Mouse (Mus musculus) regulatory T cell (primary cell): ENCODE results near the gene Smug1.

ENCODE experiments used
- in situ Hi-C: fragments of 300-600 bp; cut with MboI, MseI; formaldehyde crosslinking; loops from one replicate; pipeline ENCODE4 v1.15.1; 2025; ENCODE audit warnings: high pct_unique_total_duplicates

Gene Smug1

DNA sequence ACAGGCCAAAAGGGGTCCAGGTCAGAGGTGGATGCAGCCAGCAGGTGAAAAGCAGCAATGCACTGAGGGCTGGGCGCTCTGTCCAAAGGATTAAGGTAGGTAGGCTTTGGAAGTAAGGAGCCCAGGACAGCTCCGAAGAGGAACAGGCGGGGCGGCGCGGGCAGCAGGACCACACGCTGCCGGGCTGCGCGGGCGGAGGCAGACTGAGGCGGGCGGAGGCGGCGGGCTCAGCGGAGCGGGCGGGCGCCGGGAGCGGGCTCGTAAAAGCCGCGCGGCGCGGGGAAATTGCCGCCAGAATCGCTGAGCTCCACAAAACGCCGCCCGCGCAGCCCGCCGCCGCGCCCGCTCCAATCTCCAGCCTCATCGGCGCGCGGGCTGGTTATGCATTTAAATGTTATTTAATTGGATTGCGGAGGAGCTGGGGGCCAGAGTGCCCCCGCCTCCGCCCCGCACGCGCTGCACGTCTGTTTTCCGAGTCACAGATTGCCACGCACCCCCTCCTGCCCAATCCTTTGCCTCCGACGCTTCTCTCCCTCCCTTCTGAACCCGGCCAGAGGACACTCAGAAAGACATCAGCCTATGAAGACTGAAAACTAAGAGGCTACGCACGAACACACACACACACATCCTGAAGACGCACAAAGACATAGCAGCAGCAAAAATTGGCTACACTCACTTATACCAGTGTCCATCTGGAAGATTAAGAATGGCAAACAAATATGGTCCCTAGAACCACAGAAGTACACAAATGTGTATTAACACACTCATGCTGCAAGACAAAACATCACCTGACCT lies 20.1 kb downstream of the Smug1 start:
- in situ Hi-C loops: no loop called here

DNA sequence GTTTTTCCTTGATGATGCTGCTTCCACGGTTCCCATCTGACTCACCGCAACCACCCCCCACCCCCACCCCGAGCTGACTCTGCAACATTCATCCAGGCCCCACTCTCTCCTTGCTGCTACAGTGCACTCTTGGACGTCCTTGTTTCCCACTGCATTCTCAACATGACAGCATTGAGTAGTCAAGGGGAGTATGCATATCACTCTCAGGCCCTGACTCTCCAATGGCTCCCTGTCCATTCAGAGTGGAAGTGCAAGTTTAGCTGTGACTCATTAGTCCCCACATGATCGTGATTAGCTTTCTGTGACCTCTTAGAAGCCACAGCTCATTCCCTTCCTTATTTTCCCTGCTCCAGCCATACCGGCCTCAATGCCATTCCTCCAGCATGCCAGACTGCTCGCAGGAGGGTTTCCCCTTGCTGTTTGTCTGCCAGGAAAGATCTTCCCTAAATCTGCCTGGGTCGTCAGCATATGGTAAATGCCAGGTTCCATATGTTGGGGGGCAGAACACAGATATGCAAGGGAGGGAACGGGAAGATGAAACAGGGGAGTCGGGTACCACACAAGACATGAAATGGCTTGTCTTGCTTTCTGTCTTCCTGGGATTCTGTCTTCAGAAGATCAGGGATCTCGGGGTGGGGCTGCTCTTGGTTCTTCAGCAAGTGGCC lies 21.1 kb downstream of the Smug1 start:
- in situ Hi-C loops: no loop called here

DNA sequence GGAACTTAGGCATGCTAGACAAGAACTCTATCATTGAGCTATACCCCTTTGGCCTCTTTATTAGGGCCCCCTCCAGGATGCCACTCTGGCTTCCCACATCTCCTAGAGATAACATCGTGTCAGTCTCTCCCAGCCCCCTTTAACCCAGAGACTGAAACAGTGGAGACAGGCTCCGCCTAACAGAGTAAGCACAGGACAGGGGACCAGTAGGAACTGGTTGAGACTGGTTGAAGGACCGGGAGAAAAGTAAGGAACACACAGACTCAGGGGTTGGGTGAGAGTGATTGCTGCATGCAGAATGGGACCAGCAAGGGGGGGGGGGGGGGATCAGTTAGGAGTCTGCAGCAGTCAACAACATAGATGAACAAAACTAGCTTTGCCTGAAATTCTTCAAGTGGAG lies 22.7 kb downstream of the Smug1 start:
- in situ Hi-C loops: no loop called here

DNA sequence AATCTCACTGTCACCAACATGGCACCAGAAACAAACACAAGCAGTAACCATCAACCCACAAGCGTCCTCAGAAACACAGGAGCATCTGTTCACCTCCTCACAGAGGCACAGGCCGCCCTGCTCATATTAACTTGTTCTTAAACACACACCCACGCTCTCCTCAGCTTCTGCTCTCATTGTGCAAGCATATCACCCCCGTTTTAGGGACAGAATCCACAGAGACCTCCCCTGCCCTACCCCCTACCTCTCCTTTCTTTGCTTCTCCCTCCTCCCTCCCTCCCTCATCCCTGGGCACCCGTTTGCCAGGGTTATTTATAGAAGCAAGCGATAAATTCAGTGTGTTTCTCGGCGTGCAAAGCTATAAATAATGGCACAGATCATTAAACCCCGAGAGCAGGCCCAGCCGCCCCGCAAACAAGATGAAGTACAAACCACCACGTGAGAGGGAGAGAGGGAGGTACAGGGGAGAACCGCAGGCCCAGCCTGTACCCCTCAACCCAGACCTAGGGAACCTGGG lies 31.4 kb downstream of the Smug1 start:
- in situ Hi-C loops: no loop called here

DNA sequence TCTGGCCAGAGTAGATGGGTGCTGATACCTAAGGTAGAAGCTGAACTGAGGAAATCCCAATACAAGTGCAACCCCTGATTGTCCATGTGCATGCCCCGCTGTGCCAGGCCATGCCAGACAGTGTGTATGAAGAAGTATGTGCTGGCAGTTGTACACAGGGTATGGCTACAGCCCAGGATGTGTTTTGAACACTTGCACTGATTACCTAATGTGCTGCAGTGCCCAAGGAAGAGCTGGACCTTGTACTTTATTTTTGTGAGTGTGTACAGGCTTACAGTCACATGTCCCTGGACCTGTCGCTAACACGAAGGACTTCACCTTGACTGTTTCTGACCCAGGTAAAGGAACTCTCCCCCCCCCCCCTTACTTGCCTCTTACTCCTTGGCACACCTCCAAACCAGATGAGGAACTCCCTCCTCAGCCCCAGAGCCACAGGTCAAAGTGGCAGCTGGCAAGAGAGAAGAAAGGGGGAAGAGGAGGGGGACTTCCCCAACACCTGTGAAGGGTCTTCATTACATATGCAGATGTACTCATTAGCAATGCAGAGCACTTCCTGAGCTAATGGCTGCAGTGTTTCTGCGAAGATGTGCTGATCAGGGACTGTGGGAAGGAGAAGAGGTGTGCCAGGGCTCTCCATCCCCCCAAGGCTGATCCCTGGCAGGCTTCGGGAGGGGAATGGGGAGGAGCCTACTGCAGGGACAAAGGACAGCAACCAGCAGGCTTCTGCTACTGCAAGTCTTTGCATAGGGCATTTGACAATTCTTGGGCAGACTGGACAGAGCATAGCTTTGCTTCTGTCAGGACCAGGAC lies 32.4 kb downstream of the Smug1 start:
- in situ Hi-C loops: no loop called here

DNA sequence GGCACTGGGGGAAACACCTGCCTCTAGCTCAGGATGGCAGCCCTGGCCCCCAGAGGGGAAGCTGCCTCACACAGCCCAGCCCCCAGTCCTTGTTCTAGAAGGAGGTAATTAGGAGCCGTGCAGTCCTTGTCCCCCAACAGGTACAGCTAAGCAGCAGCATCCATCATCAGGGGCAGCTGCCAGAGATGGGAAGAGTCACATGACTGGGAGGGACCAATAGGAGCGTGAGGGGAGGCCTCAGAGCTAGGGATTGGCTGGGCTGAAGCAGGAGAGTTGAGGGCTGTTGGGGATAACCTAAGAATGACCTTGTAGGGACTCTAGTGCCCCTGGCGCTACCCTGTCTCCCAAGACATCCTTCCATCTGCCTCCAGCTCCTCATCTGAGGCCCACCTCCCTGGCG lies 33.1 kb downstream of the Smug1 start:
- in situ Hi-C loops: no loop called here

DNA sequence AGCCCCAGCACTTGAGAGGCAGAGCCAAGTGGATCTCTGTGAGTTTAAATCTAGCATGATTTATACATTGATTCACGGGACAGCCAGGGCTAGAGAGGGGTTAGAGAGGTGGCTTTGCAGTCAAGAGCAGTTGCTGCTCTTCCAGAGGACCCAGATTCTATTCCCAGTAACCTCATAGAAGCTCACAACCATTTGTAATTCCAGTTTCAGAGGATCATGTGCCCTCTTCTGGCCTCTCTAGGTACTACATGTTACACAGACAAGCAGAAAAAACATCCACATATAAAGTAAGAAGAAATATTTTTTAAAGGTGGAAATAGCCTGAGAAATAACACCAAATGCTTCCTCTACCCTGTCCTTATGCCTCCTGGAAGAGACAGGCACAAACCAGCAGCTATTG lies 36.2 kb downstream of the Smug1 start:
- in situ Hi-C loops: no loop called here

DNA sequence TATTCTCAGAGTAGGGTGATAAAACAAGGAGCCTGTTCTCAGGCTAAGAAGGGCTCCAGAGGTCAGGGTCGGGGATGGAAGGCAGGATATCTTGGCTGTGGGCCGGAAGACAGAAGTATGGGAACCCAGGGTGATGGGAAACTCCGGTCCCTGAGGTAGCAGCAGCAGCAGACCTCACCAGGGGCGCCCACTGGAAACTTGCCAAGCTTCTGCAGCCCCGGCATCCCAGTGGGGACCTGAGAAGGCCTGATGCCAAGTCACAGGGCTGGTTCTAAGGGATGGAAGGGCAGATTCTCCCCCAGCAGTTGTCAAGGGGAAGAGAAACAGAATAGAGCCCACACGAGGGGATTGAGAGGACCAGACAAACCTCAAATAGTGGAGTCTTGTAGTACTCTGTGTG lies 37.6 kb downstream of the Smug1 start:
- in situ Hi-C loops: no loop called here

DNA sequence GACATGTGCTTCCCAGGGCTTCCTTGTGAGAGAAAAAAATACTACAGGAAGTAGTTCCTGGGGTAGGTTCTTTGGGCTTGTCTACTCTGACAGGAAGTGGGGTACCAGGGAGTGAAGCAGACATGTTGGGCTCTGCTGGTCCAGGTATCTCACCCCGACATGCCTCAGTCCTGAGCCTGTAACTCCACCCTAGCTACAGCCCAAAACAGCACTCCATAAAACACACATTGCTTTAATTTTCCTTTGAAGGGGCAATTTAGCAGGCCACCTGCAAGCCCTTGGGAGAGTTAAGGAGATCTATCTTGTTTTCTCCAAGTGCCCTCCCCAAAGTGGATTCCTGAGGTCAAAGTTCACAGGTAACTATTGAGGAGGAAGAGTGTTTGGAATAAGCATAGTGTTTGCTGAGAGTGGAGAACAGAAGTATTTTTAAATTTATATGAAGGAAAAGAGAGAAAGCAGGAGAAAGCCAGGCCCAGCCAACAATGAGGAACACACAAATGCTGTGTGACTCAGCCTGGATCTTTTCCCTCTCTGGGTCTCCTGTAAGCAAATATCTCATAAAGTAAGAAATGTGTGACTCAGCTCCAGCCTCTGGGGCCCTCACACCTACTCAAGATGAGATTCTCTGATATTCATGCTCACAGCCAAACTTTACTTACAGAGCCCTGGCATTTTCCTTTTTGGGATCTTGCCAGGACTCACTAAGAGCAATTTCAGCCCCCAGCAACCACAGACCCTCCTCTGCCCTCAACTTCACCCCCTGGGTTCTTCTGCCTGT lies 38.6 kb downstream of the Smug1 start:
- in situ Hi-C loops: no loop called here

DNA sequence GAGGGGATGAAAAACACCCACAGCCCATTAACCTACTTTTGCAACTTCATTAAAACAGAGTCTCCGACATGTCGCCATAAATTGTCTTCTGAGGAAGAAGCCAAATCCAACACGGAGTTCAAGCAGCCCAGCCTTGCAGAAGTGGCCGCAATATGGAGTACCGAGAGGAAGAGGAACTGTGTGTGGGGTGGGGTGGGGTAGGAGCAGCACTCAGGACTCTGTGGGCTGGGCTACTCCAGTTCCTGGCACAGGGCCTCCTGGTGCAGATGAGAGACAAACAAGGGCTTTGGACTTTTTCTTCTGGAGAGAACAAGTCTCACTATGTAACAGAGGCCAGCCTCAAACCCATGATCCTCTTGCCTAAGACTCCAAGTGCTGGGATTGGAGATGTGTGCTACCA lies 40.9 kb downstream of the Smug1 start:
- in situ Hi-C loops: no loop called here

DNA sequence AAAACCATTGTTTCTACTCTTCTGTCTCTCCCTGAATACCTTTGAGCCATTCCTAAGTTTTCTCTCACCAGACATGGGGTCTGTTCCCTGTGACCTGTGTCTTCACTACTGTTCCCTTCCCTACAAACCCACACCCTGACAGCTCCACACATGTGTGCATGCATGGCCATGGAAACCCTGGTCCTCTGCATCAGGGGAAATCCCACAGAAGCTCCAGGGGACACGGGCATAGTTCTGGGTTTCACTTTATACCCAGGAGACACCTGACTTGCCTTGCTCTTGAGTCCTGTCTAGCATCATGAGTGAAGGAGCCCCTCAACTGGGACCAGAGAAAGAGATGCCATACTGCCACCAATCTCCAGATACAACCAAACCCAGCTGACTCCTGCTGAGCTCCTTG lies 42.6 kb downstream of the Smug1 start:
- in situ Hi-C loops: no loop called here

DNA sequence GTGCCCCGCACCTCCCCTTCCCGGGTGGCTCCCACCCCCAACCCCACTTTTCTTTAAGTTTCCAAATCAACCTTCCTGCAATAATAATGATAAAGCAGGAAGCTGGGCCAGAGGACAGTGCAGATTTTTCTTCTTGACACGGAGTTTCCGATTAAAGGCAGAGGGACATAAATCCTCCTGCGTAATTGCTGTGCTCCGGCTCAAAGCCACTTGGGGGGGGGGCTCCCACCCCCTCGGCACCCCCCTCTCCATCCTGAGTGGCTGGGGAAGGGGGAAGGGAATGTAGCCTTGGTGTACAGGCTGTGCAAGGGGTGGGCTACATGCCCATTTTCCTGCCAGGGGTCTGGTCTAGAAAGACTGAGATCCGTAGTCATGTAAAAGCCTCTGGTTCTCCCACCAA lies 43.5 kb downstream of the Smug1 start:
- in situ Hi-C loops: no loop called here

DNA sequence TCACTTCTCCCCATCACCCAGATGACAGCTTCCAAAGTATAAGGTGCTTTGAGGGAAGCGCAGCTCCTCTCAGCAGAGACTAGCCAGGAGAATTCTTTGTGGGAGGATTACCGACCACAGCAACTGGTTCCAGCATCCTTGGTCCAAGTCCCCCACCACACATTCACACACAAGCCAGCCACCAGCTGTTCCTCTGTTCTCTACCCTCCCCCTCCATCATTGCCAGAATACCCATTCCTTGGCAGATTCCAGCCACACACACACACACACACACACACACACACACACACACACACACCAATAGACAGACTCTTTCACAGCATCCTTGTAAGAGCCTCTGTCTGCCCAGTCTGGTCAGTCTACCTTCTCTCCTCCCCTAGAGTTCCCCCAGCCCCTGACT lies 44.5 kb downstream of the Smug1 start:
- in situ Hi-C loops: no loop called here

DNA sequence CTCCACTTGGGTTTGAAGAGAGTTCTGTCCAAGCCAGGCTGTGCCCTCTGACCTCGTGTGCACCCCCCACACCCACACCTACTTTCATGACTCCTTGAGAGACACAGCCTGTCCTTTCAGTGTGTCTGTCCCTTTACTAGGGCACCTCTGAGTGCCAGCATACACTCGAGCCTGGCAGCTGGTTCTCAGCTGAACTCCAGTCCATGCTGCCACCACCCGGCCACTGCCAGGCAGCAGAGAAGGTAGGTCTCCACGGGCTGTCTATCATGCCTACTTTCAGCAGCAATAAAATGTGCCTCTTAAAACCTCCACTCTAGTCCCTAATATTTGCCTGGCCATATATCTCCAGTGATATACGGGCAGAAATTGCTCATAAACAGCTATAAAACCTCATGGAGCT lies 45.5 kb downstream of the Smug1 start:
- in situ Hi-C loops: no loop called here

DNA sequence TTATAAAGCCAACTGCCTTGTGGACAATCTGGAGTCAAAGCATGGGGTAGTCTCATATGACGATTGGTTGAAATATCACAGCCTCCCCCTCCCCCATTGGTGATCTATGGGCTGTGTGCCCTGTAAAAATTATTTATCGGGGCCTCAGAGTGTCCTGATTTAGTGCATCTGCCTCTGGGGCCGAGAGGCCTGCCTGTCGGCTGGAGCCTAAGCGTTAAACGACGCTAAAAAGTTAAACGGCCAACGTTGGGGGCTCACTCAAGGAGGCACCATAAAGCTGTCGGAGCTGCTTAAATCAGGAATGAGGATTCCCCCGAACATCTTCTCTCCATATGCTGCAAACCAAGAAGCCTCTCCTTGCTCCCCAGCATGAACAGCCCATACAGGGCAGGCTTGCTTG lies 46.3 kb downstream of the Smug1 start:
- in situ Hi-C loops: no loop called here

DNA sequence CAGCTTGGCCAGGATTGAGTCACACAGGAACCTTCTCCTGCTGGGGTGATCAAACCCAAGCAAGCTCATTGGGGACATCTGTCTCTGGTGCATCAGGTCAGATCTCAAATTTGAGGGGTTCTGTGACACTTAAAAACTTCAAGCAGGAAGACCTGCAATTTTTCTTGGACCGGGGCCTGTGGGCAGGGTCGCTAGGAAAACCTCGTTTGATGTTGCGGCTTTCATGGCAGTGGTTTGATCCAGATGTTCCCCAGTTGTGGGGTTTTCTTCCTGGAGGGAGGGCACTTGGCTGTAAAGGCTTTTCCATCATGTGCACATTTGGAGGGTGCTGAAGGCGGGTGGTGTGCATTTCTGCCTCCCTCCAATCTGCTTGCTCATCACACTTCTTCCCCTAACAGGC lies 51.2 kb downstream of the Smug1 start:
- in situ Hi-C loops: no loop called here

DNA sequence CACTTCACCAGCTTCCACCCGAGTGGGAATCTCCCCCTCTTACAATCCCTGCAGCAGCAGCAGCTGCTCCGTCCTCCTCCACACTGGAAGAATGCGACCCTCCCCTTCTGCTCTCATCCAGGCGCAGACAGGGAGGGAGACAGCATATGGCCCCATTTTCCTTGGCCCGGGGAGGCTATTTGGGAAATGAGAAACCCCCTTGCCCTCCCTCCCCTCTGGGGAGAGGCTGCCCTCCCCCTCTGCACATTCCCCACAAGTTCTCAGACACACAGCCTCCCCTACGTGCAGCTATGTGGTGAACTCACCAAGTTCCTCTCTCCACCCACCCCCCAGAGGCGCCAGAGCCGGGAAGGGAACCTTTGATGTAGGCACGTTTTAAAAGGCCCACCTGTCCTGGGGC lies 51.6 kb downstream of the Smug1 start:
- in situ Hi-C loops: no loop called here

DNA sequence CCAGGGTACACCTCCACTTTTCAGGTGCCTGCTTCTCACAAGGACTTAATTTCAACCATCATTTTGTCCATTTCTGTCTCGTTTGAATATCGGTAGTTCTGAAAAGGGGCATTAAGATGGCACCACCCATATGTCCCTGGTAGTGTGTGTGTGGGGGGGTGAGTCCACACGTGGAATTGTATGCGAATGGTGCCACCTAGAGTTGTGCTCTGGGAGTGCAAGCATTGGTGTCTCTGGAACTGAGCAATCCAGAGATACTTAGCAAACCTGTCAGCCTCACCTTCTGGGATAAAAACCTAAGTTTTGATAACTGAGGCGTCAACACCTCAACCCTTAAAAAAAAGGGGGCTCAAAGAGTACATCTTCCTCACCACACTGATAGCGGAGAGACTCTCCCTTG lies 53.8 kb downstream of the Smug1 start:
- in situ Hi-C loops: no loop called here

DNA sequence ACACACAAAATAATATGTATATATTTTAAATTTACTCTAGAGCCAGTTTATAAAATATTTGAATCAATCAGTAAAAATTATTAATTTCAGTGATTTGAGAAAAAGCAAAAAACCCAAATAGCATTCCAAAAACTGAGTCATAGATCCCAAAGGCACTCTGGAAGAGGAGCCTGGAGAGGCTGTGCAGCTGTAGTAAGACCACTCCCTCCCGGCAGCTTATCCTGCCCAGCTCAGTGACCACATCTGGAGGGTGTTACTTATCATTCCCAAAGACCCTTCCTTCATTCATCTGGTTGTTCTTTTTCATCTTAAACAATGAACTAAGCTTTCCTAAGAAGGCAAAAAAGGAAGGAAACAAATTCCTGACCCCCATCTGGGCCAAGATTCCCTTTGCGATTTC lies 54.6 kb downstream of the Smug1 start:
- in situ Hi-C loops: no loop called here

DNA sequence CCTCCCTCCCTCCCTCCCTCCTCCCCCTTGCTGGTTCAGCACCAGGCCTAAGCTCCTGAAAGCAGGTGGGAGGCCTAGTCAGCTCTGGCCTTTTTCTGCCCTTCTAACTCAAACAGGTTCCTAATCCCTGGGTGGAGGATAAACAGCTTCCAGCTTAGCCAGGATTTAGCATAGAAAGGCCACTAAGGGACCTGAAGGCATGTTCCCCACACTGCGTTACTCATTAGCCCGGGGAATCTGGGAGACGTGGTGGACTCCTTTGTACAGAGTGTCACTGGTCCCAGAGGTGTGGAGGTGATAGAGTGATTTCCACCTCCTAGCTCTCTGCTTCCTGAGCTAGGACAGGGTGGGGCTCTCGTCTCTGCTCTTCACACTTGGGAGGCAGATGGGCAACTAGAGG lies 57.0 kb downstream of the Smug1 start:
- in situ Hi-C loops: no loop called here

DNA sequence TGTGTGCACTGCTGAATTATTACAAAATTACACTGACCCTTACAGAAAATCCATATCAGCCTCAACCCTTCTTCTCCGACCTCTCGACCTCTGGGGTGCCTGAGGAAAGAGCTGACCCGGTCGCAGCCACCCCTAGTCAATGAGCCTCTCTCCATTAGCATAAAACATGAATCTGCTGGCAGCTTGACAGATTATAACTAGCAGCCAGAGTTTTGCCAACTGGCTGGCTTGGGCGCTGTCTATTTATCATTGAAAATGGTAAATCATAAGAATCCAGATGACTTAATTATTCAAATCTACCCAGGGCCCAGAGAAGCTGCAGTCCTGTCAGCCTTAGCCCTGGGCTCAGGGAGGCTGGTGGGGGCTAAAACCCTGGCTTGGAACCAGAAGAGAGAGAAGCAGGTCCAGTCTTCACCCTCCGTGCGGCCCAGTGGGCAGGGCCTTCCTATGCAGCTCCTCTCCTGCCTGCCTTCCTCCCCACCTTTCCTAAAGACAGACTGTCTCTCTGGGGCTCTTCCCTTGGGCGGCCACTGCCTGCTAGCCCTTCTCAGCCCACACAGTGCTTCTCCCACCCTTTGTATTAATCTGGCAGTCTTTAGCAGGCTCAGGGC lies 58.7 kb downstream of the Smug1 start:
- in situ Hi-C loops: no loop called here
